Mouse (Mus musculus) liver, embryonic 11.5 days (tissue): ENCODE results near the gene Dpp6. TPM values are rescaled to one million over a fixed set of nuclear protein-coding genes. Genes with fewer than 3 reads are reported as not detected.

Source experiments
- ATAC-seq: fragments of 200-750 bp; cut with Nextera tagmentation; replicated peaks from 2 replicates; pipeline ENCODE4 v1.8.0; 2017; ENCODE audit warnings: moderate number of reproducible peaks, mild to moderate bottlenecking, moderate TSS enrichment, moderate library complexity; ENCODE audit not compliant: low FRiP score
- DNase-seq: peaks from one replicate; pipeline ENCODE4 v3.0.0-alpha.2; 2017; ENCODE audit warnings: low spot score
- H3K27ac ChIP-seq: fragments of 300-500 bp; sonication (generic); 2 replicates; pipeline ENCODE4 v1.5.1; 2014; ENCODE audit warnings: mild to moderate bottlenecking, low read depth, low read length, control low read depth
- H3K27me3 ChIP-seq: fragments of 300-500 bp; sonication (generic); replicated peaks from 2 replicates; pipeline ENCODE4 v1.6.1; 2014; ENCODE audit warnings: low read length, mixed read lengths; ENCODE audit not compliant: control insufficient read depth, insufficient read depth
- H3K36me3 ChIP-seq: fragments of 300-500 bp; sonication (generic); 2 replicates; pipeline ENCODE4 v1.6.1; 2014; ENCODE audit warnings: mild to moderate bottlenecking, low read length, moderate library complexity, mixed read lengths; ENCODE audit not compliant: control insufficient read depth, insufficient read depth
- H3K4me1 ChIP-seq: fragments of 300-500 bp; sonication (generic); replicated peaks from 2 replicates; pipeline ENCODE4 v1.6.1; 2014; ENCODE audit warnings: low read length, mixed read lengths; ENCODE audit not compliant: control insufficient read depth, insufficient read depth
- H3K4me2 ChIP-seq: fragments of 300-500 bp; sonication (generic); 2 replicates; pipeline ENCODE4 v1.6.1; 2014; ENCODE audit warnings: mild to moderate bottlenecking, control low read depth, moderate library complexity
- H3K4me3 ChIP-seq: fragments of 300-500 bp; sonication (generic); 2 replicates; pipeline ENCODE4 v1.5.1; 2014; ENCODE audit warnings: low read depth, low read length, control low read depth
- H3K9ac ChIP-seq: fragments of 300-500 bp; sonication (generic); 2 replicates; pipeline ENCODE4 v1.6.1; 2014; ENCODE audit warnings: low read depth, low read length, control low read depth
- H3K9me3 ChIP-seq: fragments of 300-500 bp; sonication (generic); 2 replicates; pipeline ENCODE4 v1.6.1; 2016; ENCODE audit warnings: low read length, inconsistent platforms, mixed read lengths; ENCODE audit not compliant: control insufficient read depth
- WGBS: fragments of 180-500 bp; shearing (Covaris S2); extraction: QIAGEN DNeasy Blood & Tissue Kit; methylation state at CpG from one replicate; pipeline ENCODE4 v1.1.7; 2014; 5-methylcytosine and 5-hydroxymethylcytosine counted together
- polyA plus RNA-seq: library from polyadenylated mRNA; unstranded; fragments of >200 nt; fragmentation: Nextera tagmentation; extraction: Ambion mirVana; gene quantifications from 2 replicates; pipeline ENCODE4 v1.2.1, GENCODE M21; 2014

Dpp6 gene
- polyA plus RNA-seq, 1 experiment from 2014 or later: 1.1 TPM

GRCm38 (mm10) chr5:27161122-27161645 lies 344.2 kb downstream of the Dpp6 start:
- H3K4me2 ChIP-seq: no peak overlapping the region
- WGBS: 56% methylated on average over 11 of the region's 11 CpGs
- DNase-seq (no peak), ATAC-seq (no peak)
- H3K9ac ChIP-seq: no peak overlapping the region
- no peaks in the 10 kb centered on the region for H3K4me1 ChIP-seq
- no peak overlapping the region for H3K4me3 ChIP-seq
- H3K27ac ChIP-seq: no peak overlapping the region
- no peaks in the 10 kb centered on the region for H3K9me3 ChIP-seq
- H3K27me3 ChIP-seq: no peaks in the 10 kb centered on the region
- no peaks in the 10 kb centered on the region for H3K36me3 ChIP-seq

- Histone ChIP-seq H3K4me2 (no peak overlapping the region), H3K4me1 (no peaks in the 10 kb centered on the region), H3K27ac (no peak overlapping the region), H3K9ac (no peak overlapping the region), H3K27me3 (no peaks in the 10 kb centered on the region), H3K4me3 (no peak overlapping the region), H3K9me3 (no peaks in the 10 kb centered on the region), H3K36me3 (no peaks in the 10 kb centered on the region)
- no peak for DNase-seq
- WGBS: 84% methylated on average over 1 of the region's 1 CpGs
- no peak for ATAC-seq
Observed at GRCm38 (mm10) chr5:27168550-27168949, 351.5 kb downstream of the Dpp6 start.

- ATAC-seq: no peak
- no peak overlapping the region for H3K4me3 ChIP-seq
Observed at GRCm38 (mm10) chr5:27184963-27185362, 368.0 kb downstream of the Dpp6 start.

DNA sequence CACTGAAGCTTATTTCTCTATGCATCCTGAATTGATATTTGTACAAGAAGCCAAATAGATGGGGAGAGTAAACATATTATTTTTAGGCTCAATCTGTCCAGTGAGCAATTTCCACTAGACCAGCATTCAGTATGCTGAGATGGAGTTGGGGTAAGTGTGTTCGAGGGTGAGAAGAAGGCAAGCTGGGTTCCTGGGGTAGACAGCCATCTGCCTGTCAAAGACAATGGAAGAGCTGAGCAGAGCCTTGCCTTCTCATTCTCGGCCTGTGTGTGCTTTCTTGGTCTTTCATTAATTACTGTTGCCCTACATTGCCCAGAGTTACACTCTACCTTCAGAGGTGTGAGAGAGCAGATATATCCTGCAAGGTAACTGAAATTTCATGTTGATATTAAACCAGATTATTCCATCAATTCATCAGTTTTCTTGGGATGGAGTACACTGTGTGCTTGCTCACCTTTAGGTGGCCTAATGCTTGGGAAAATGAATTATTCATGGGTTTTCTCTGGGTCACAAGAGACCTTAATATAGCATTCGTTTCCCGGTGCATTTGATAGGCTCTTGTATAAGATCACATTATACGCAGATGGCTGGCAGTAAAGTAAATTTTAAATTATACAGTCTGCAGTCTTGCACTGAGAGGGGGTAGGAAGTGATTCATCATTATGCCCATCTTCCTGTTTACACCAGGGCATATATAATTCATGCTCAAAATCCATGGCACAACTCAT lies 374.4 kb downstream of the Dpp6 start:
- DNase-seq (no peak), ATAC-seq (no peak)
- H3K4me2 ChIP-seq: no peak overlapping the region

More at GRCm38 (mm10) chr5:27184963-27185362, 368.0 kb downstream of the Dpp6 start:
- Histone ChIP-seq H3K27me3 (no peaks in the 10 kb centered on the region), H3K4me2 (no peak overlapping the region), H3K4me1 (no peaks in the 10 kb centered on the region), H3K36me3 (no peaks in the 10 kb centered on the region), H3K9me3 (no peaks in the 10 kb centered on the region), H3K9ac (no peak overlapping the region), H3K27ac (no peak overlapping the region)
- 74% methylated on average over 4 of the region's 4 CpGs for WGBS
- no peak for DNase-seq

GRCm38 (mm10) chr5:27194157-27194556 lies 377.2 kb downstream of the Dpp6 start:
- H3K27ac ChIP-seq: no peak overlapping the region
- no peak overlapping the region for H3K9ac ChIP-seq
- H3K4me1 ChIP-seq: no peaks in the 10 kb centered on the region
- H3K36me3 ChIP-seq: no peaks in the 10 kb centered on the region
- no peak for DNase-seq
- H3K27me3 ChIP-seq: no peaks in the 10 kb centered on the region
- H3K4me3 ChIP-seq: no peak overlapping the region
- 73% methylated on average over 3 of the region's 3 CpGs for WGBS
- ATAC-seq: no peak
- H3K4me2 ChIP-seq: no peak overlapping the region
- H3K9me3 ChIP-seq: no peaks in the 10 kb centered on the region; the same call in 1 of the 2 replicates

More for the DNA sequence above, 374.4 kb downstream of the Dpp6 start:
- H3K4me1 ChIP-seq: no peaks in the 10 kb centered on the region
- H3K4me3 ChIP-seq: no peak overlapping the region
- H3K27me3 ChIP-seq: no peaks in the 10 kb centered on the region
- no peak overlapping the region for H3K9ac ChIP-seq
- no peak overlapping the region for H3K27ac ChIP-seq
- WGBS: 75% methylated on average over 5 of the region's 5 CpGs
- H3K9me3 ChIP-seq: no peaks in the 10 kb centered on the region; the same call in 1 of the 2 replicates
- H3K36me3 ChIP-seq: no peaks in the 10 kb centered on the region

DNA sequence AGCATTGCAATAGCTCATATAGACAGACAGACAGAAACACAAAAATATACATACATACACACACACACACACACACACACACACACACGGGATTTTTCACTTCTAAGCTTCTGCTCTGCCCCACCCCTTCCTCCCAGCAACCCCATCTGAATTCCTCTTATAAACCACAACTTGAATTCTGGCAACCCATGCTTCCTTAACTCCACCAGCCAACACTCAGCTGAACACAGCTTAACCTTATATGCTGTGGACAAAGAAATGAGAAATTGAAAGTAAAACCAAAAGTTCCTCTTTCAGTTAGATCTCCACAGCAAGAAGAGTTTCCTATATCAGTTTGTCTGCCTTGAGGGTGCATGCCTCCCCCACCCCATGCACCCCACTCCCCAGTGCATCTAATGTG lies 378.0 kb downstream of the Dpp6 start:
- Histone ChIP-seq H3K27ac (no peak overlapping the region), H3K27me3 (no peaks in the 10 kb centered on the region), H3K4me1 (no peaks in the 10 kb centered on the region), H3K36me3 (no peaks in the 10 kb centered on the region), H3K9me3 (no peaks in the 10 kb centered on the region; the same call in 1 of the 2 replicates), H3K4me2 (no peak overlapping the region), H3K4me3 (no peak overlapping the region), H3K9ac (no peak overlapping the region)
- ATAC-seq: no peak
- no peak for DNase-seq
- 31% methylated on average over 1 of the region's 1 CpGs for WGBS

- no peaks in the 10 kb centered on the region for H3K27me3 ChIP-seq
- H3K4me2 ChIP-seq: no peak overlapping the region
- 45% methylated on average over 2 of the region's 2 CpGs for WGBS
- H3K4me1 ChIP-seq: no peaks in the 10 kb centered on the region
- H3K9me3 ChIP-seq: no peaks in the 10 kb centered on the region
- H3K36me3 ChIP-seq: no peaks in the 10 kb centered on the region
- H3K27ac ChIP-seq: no peak overlapping the region
- no peak overlapping the region for H3K9ac ChIP-seq
- ATAC-seq (no peak), DNase-seq (no peak)
- H3K4me3 ChIP-seq: no peak overlapping the region
Observed at GRCm38 (mm10) chr5:27200581-27201341, 383.8 kb downstream of the Dpp6 start.

GRCm38 (mm10) chr5:27203131-27203530 lies 386.1 kb downstream of the Dpp6 start:
- H3K9me3 ChIP-seq: no peaks in the 10 kb centered on the region
- no peaks in the 10 kb centered on the region for H3K36me3 ChIP-seq
- no peak overlapping the region for H3K4me2 ChIP-seq
- DNase-seq: no peak
- no peaks in the 10 kb centered on the region for H3K4me1 ChIP-seq
- ATAC-seq: no peak
- no peaks in the 10 kb centered on the region for H3K27me3 ChIP-seq
- H3K27ac ChIP-seq: no peak overlapping the region
- no peak overlapping the region for H3K4me3 ChIP-seq
- no peak overlapping the region for H3K9ac ChIP-seq
